Mouse (Mus musculus): ENCODE data around the gene Iqsec1. TPM values are rescaled to one million over a fixed set of nuclear protein-coding genes. Genes with fewer than 3 reads are reported as not detected.

The Iqsec1 gene
- total RNA-seq, 2 experiments from 2014 or later: 90.0 to 95.0 TPM

GRCm38 (mm10) chr6:90787587-90787986 lies 200.9 kb downstream of the Iqsec1 start:
- no peak for DNase-seq (ENCODE audit: low spot score in 2 of 2)

GRCm38 (mm10) chr6:90787036-90787435 lies 201.4 kb downstream of the Iqsec1 start:
- no peak for DNase-seq (ENCODE audit: low spot score in 2 of 2)

GRCm38 (mm10) chr6:90786589-90786988 lies 201.9 kb downstream of the Iqsec1 start:
- no peak for DNase-seq (ENCODE audit: low spot score in 2 of 2)

GRCm38 (mm10) chr6:90783945-90784344 lies 204.5 kb downstream of the Iqsec1 start:
- no peak for DNase-seq (ENCODE audit: low spot score in 2 of 2)

- no peak for DNase-seq (ENCODE audit: low spot score in 2 of 2)
These were observed 205.3 kb downstream of the Iqsec1 start for GRCm38 (mm10) chr6:90783176-90783575.

- DNase-seq (ENCODE audit: low spot score in 2 of 2): no peak
These were observed 206.3 kb downstream of the Iqsec1 start for GRCm38 (mm10) chr6:90781921-90782770.

GRCm38 (mm10) chr6:90780532-90780931 lies 208.0 kb downstream of the Iqsec1 start:
- DNase-seq (ENCODE audit: low spot score in 2 of 2): no peak

GRCm38 (mm10) chr6:90778841-90779240 lies 209.6 kb downstream of the Iqsec1 start:
- no peak for DNase-seq (ENCODE audit: low spot score in 2 of 2)

GRCm38 (mm10) chr6:90777302-90777701 lies 211.2 kb downstream of the Iqsec1 start:
- no peak for DNase-seq (ENCODE audit: low spot score in 2 of 2)

- no peak for DNase-seq (ENCODE audit: low spot score in 2 of 2)
These were observed 212.9 kb downstream of the Iqsec1 start for GRCm38 (mm10) chr6:90775606-90776005.

GRCm38 (mm10) chr6:90773811-90774233 lies 214.7 kb downstream of the Iqsec1 start:
- no peak for DNase-seq (ENCODE audit: low spot score in 2 of 2)

- DNase-seq (ENCODE audit: low spot score in 2 of 2): no peak
These were observed 216.4 kb downstream of the Iqsec1 start for GRCm38 (mm10) chr6:90772120-90772519.

- DNase-seq (ENCODE audit: low spot score in 2 of 2): no peak
These were observed 220.0 kb downstream of the Iqsec1 start for GRCm38 (mm10) chr6:90768526-90768925.

- no peak for DNase-seq (ENCODE audit: low spot score in 2 of 2)
These were observed 220.6 kb downstream of the Iqsec1 start for GRCm38 (mm10) chr6:90767874-90768273.

GRCm38 (mm10) chr6:90764753-90765152 lies 223.7 kb downstream of the Iqsec1 start:
- no peak for DNase-seq (ENCODE audit: low spot score in 2 of 2)

- DNase-seq (ENCODE audit: low spot score in 2 of 2): peak; percentile 77 to 87
These were observed 224.4 kb downstream of the Iqsec1 start for GRCm38 (mm10) chr6:90763959-90764591.

- no peak for DNase-seq (ENCODE audit: low spot score in 2 of 2)
These were observed 225.2 kb downstream of the Iqsec1 start for GRCm38 (mm10) chr6:90763295-90763694.

GRCm38 (mm10) chr6:90762120-90762736 lies 226.3 kb downstream of the Iqsec1 start:
- no peak for DNase-seq (ENCODE audit: low spot score in 2 of 2)

- no peak for DNase-seq (ENCODE audit: low spot score in 2 of 2)
These were observed 227.0 kb downstream of the Iqsec1 start for GRCm38 (mm10) chr6:90761301-90762056.

- DNase-seq (ENCODE audit: low spot score in 2 of 2): no peak
These were observed 227.6 kb downstream of the Iqsec1 start for GRCm38 (mm10) chr6:90760886-90761285.

GRCm38 (mm10) chr6:90759754-90760153 lies 228.7 kb downstream of the Iqsec1 start:
- DNase-seq (ENCODE audit: low spot score in 2 of 2): no peak
